Mouse (Mus musculus) thymus, adult 2 months (tissue): ENCODE data around the gene Snorc. TPM values are rescaled to one million over a fixed set of nuclear protein-coding genes. Genes with fewer than 3 reads are reported as not detected.
"Not testable (repeated sequence)": the region's sequence is repeated elsewhere in the genome, so short reads cannot be mapped to it uniquely, and the experiment has no call there.

Experiments used
- DNase-seq: peaks from one replicate; pipeline ENCODE4 v3.0.0; 2021
- H3K27ac ChIP-seq: fragments of 200-500 bp; 2 replicates; pipeline ENCODE4 v1.5.1; 2012; ENCODE audit warnings: low read length, control low read depth; ENCODE audit not compliant: control insufficient read depth, insufficient read depth
- H3K27me3 ChIP-seq: fragments of 200-500 bp; 2 replicates; pipeline ENCODE4 v1.6.1; 2012; ENCODE audit warnings: mild to moderate bottlenecking, low read length, moderate library complexity, mixed read lengths; ENCODE audit not compliant: control insufficient read depth, insufficient read depth
- H3K36me3 ChIP-seq: fragments of 200-500 bp; 2 replicates; pipeline ENCODE4 v1.6.1; 2012; ENCODE audit warnings: mild to moderate bottlenecking, low read length, moderate library complexity; ENCODE audit not compliant: control insufficient read depth, insufficient read depth
- H3K4me1 ChIP-seq: fragments of 200-500 bp; replicated peaks from 2 replicates; pipeline ENCODE4 v1.6.1; 2012; ENCODE audit warnings: low read length; ENCODE audit not compliant: control insufficient read depth, insufficient read depth
- H3K4me3 ChIP-seq: fragments of 200-500 bp; 2 replicates; pipeline ENCODE4 v1.5.1; 2012; ENCODE audit warnings: mild to moderate bottlenecking, low read length, control low read depth, moderate library complexity; ENCODE audit not compliant: control insufficient read depth, insufficient read depth
- CTCF ChIP-seq: fragments of 200-500 bp; IDR thresholded peaks from 2 replicates; pipeline ENCODE4 v1.5.1; 2012; ENCODE audit warnings: mild to moderate bottlenecking, control low read depth, low read length, moderate library complexity, borderline replicate concordance; ENCODE audit not compliant: control insufficient read depth, poor library complexity, insufficient read depth; ENCODE audit errors: extremely low read depth
- POLR2A ChIP-seq: fragments of 200-500 bp; IDR thresholded peaks from 2 replicates; pipeline ENCODE4 v1.6.1; 2012; ENCODE audit warnings: mild to moderate bottlenecking, low read length, control low read depth, moderate library complexity; ENCODE audit not compliant: control insufficient read depth, poor library complexity, insufficient read depth; ENCODE audit errors: extremely low read depth
- WGBS: fragments of 180-500 bp; shearing (Covaris S2); methylation state at CpG from one replicate; pipeline ENCODE4 v1.1.7; 2018; 5-methylcytosine and 5-hydroxymethylcytosine counted together
- polyA plus RNA-seq: library from polyadenylated mRNA; depleted of rRNA; stranded (reverse); fragments of >200 nt; gene quantifications from 2 replicates; pipeline ENCODE4 v1.2.3, GENCODE M21; 2012; rRNA removed

The Snorc gene
- polyA plus RNA-seq: 0.30 and 0.52 TPM in 2 replicates

- H3K36me3 ChIP-seq, DNase-seq, H3K4me1 ChIP-seq, H3K4me3 ChIP-seq, H3K27me3 ChIP-seq, H3K27ac ChIP-seq: not testable (repeated sequence)
- 89% methylated on average over 10 of the region's 10 CpGs for WGBS
Measured at GRCm38 (mm10) chr1:87469971-87470370, at the start of gene Snorc. Gene Snorc (plus strand): TSS chr1:87470271.

GRCm38 (mm10) chr1:87435125-87435524 is 34.9 kb upstream of the Snorc start:
- H3K36me3 ChIP-seq: peaks cover 55% of the 10 kb centered on the region
- H3K4me1 ChIP-seq: no peaks in the 10 kb centered on the region
- no peaks in the 10 kb centered on the region for H3K27me3 ChIP-seq
- no peak for DNase-seq
- H3K4me3 ChIP-seq: no peak overlapping the region
- H3K27ac ChIP-seq: no peak overlapping the region
- WGBS: 97% methylated on average over 2 of the region's 2 CpGs
- TF ChIP-seq CTCF: no peak
- TF ChIP-seq POLR2A: no peak

- Histone ChIP-seq H3K27ac (no peak overlapping the region), H3K4me3 (no peak overlapping the region), H3K4me1 (no peaks in the 10 kb centered on the region), H3K27me3 (no peaks in the 10 kb centered on the region), H3K36me3 (peaks cover 61% of the 10 kb centered on the region)
- DNase-seq: no peak
- TF ChIP-seq POLR2A (no peak), CTCF (no peak)
- 91% methylated on average over 6 of the region's 6 CpGs for WGBS
Measured at GRCm38 (mm10) chr1:87436583-87436982, 33.5 kb upstream of the Snorc start.

GRCm38 (mm10) chr1:87447183-87448104 is 22.6 kb upstream of the Snorc start:
- H3K4me3 ChIP-seq: no peak overlapping the region
- no peak for TF ChIP-seq CTCF
- TF ChIP-seq POLR2A: no peak
- DNase-seq: peak; percentile 48
- H3K27me3 ChIP-seq: no peaks in the 10 kb centered on the region
- H3K4me1 ChIP-seq: no peaks in the 10 kb centered on the region
- no peak overlapping the region for H3K27ac ChIP-seq
- peaks cover 44% of the 10 kb centered on the region for H3K36me3 ChIP-seq
- WGBS: 48% methylated on average over 5 of the region's 5 CpGs

- Histone ChIP-seq H3K36me3 (peaks cover 29% of the 10 kb centered on the region), H3K27ac (no peak overlapping the region), H3K4me1 (no peaks in the 10 kb centered on the region), H3K27me3 (no peaks in the 10 kb centered on the region), H3K4me3 (no peak overlapping the region)
- no peak for DNase-seq
- 95% methylated on average over 4 of the region's 4 CpGs for WGBS
- TF ChIP-seq POLR2A (no peak), CTCF (no peak)
Measured at GRCm38 (mm10) chr1:87449432-87449831, 20.6 kb upstream of the Snorc start.

- Histone ChIP-seq H3K36me3 (no peaks in the 10 kb centered on the region), H3K4me1 (no peaks in the 10 kb centered on the region), H3K27me3 (no peaks in the 10 kb centered on the region), H3K4me3 (no peak overlapping the region), H3K27ac (no peak overlapping the region)
- no peak for TF ChIP-seq POLR2A
- no peak for TF ChIP-seq CTCF
- DNase-seq: no peak
- WGBS: 100% methylated on average over 1 of the region's 1 CpGs
Measured at GRCm38 (mm10) chr1:87456425-87456824, 13.6 kb upstream of the Snorc start.

- no peaks in the 10 kb centered on the region for H3K4me1 ChIP-seq
- WGBS: 92% methylated on average over 4 of the region's 4 CpGs
- no peaks in the 10 kb centered on the region for H3K27me3 ChIP-seq
- no peaks in the 10 kb centered on the region for H3K36me3 ChIP-seq
- TF ChIP-seq POLR2A: no peak
- no peak overlapping the region for H3K4me3 ChIP-seq
- H3K27ac ChIP-seq: no peak overlapping the region
- no peak for DNase-seq
Measured at GRCm38 (mm10) chr1:87458045-87458444, 12.0 kb upstream of the Snorc start.

- H3K4me1 ChIP-seq, H3K4me3 ChIP-seq, H3K27ac ChIP-seq, DNase-seq, H3K36me3 ChIP-seq, H3K27me3 ChIP-seq: not testable (repeated sequence)
- 83% methylated on average over 7 of the region's 7 CpGs for WGBS
Measured at GRCm38 (mm10) chr1:87459856-87460255, 10.2 kb upstream of the Snorc start.
